Mouse (Mus musculus): ENCODE measurements at regions not wholly inside any gene's neighbourhood (a gene's known extent, or its start where the extent isn't known, plus 50 kb on each side); places are given as distances from the start of the nearest gene placed in this dataset.

- DNase-seq (ENCODE audit: low read depth, low spot score): no peak
Observed at GRCm38 (mm10) chrX:9738904-9739303, 76.1 kb upstream of the Dynlt3 start.

- DNase-seq (ENCODE audit: low read depth, low spot score): no peak
Observed at GRCm38 (mm10) chrX:9742518-9742917, 79.7 kb upstream of the Dynlt3 start.

DNA sequence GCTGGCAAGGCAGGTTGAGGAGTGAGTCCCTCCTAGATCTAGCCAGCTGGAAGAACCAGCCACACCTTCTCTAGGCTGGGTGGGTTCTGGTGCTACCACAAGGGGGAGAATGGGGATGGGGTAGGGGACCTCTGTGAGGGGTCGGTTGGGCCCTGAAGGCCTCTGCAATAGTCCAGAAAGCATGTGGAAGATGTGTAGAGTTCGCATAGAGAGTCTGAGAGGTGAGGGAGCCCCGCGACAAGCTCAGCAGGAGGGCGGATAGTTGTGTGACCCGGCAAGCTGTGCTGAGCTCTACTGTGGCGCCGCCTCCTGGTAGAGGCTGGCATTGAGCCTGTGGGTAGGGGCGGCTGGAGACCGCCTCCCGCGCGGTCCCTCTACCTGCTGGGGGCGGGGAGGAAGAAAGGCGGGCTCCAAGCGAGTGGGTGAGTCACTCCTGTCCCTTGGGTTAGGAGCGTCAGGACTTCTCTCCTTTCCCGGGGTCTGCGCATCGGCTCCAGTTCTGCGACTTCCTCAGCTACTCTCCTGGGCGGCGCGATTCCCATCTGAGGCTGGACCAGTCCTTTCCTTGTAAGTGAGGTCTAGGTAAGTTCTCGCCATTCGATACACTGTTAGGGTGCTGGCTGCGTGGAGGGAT, 84.6 kb upstream of the Dynlt3 start:
- DNase-seq (ENCODE audit: low read depth, low spot score): no peak

GRCm38 (mm10) chrX:9752954-9753572, 90.3 kb upstream of the Dynlt3 start:
- no peak for DNase-seq (ENCODE audit: low read depth, low spot score)

DNA sequence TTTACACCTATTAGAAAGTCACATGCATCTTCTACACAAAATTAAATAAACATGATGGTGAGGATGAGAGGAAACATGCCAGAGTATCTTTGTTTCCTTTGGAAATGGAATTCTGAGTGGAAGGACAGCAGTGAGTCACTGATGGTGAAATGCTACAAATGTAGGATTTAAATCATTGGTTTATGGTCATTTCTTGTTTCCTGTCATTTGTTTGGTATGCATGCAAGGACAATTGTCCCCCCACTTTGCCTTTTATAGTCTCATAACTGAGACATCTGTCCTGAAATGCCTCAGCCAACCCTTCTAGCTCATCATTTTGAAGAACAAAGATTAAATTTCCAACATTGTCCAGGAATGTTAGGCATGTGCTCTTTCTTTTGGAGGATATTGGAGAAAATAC, 77.2 kb upstream of the Hypm start:
- no peak for DNase-seq (ENCODE audit: low read depth, low spot score)

DNA sequence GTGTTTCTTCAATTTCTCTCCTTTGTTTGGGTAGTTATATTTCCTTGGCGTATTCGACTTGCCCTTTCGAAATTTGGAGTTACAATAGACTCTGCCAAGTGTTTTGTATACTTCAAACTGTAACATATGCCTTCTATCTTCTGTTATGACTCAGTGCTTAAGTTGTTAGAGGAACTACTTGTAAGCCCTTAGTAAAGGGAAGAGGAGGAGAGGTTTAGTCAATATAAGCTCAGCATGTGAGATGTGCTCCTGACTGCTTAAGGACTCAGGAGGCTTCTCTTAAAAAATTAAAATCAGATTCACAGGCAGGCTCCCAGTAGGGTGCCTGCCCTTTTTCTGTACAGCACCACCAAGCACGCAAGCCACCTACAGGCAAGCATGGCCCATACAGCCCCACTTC, 69.2 kb upstream of the Hypm start:
- DNase-seq (ENCODE audit: low read depth, low spot score): peak; percentile 10

DNA sequence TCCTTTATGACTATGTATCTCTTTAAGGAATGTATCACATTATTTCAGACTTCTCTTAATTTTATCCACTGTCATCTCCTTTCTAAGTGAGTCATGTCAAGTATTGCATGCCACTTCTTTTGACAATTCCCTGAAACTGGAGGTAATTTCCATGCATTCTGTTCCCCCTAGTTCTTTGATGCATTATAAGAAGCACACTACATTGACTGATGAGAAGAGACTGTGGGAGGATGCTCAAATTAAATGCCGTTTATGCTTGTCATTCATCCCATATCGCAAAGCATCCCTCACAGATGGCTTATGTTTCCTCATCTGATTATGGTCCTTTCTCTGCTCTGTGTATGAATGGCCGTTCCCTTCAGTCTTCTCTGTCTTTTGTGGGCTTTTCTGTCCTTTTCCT, 57.2 kb upstream of the Hypm start:
- no peak for DNase-seq (ENCODE audit: low read depth, low spot score)

Data from A20 (cell line).